Mouse (Mus musculus) ES-Bruce4 (cell line): ENCODE data around the gene Ccser1.

Experiments
- CTCF ChIP-seq: IDR thresholded peaks from one replicate; pipeline ENCODE4 v1.8.1; 2011; ENCODE audit warnings: low read depth, low read length
- POLR2A ChIP-seq: IDR thresholded peaks from one replicate; pipeline ENCODE4 v1.8.1; 2011; ENCODE audit warnings: low read length; ENCODE audit not compliant: insufficient read depth

DNA sequence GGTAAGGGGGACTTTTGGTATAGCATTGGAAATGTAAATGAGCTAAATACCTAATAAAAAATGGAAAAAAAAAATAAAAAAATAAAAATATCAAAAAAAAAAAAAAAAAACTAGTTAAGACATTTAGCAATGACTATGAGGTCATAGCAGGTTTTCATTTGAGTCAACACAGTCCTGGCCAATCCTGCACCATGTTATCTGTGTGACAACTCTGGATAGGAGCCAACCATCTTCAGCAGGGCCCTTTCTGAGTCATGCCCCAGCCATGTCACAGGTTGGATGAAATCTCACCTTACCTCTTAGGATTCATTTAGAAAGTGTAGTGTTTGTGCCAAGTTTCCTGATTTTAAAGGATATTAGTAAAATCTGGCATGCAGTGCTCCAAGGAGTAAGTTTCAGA is 45.2 kb downstream of the Ccser1 start:
- TF ChIP-seq CTCF (no peak), POLR2A (no peak)
